12 mouse cellular contexts compared by ENCODE assay signal in genomic region chr3:98567717-98568116, GRCm38 (mm10). TPM values are rescaled to one million over a fixed set of nuclear protein-coding genes. Genes with fewer than 3 reads are reported as not detected.
"Had no signal": no experiment of that assay in that cellular context is flagged by ENCODE, and none has a peak within 500 bp of the region (broad histone marks: within the 10 kb centered on the region; RNA-seq: fewer than 3 reads in every experiment).

No protein-coding gene starts in this region.

RNA-seq across cellular contexts. Expression of gene Gm10681, which starts 20.9 kb away (rescaled TPM):
- polyA plus RNA-seq: gonadal fat pad, adult 2 months; heart, embryonic 12.5 days; heart, embryonic 14.5 days; heart, embryonic 16.5 days; hindbrain, embryonic 10.5 days; hindbrain, embryonic 12.5 days; hindbrain, postnatal 0 days; intestine, embryonic 14.5 days; intestine, embryonic 16.5 days; limb, embryonic 10.5 days; limb, embryonic 12.5 days; limb, embryonic 14.5 days had no signal

RNA-seq across cellular contexts. Expression of gene Hsd3b4, which starts 57.4 kb away (rescaled TPM):
- polyA plus RNA-seq: gonadal fat pad, adult 2 months; heart, embryonic 12.5 days; heart, embryonic 14.5 days; heart, embryonic 16.5 days; hindbrain, embryonic 10.5 days; hindbrain, embryonic 12.5 days; hindbrain, postnatal 0 days; intestine, embryonic 14.5 days; intestine, embryonic 16.5 days; limb, embryonic 10.5 days; limb, embryonic 12.5 days; limb, embryonic 14.5 days had no signal
